Mouse (Mus musculus): Measurements from ENCODE around the gene Prrt1. TPM values are rescaled to one million over a fixed set of nuclear protein-coding genes. Genes with fewer than 3 reads are reported as not detected.

The Prrt1 gene
- polyA plus RNA-seq, 1 experiment from 2014 or later = 0.18 TPM

DNA sequence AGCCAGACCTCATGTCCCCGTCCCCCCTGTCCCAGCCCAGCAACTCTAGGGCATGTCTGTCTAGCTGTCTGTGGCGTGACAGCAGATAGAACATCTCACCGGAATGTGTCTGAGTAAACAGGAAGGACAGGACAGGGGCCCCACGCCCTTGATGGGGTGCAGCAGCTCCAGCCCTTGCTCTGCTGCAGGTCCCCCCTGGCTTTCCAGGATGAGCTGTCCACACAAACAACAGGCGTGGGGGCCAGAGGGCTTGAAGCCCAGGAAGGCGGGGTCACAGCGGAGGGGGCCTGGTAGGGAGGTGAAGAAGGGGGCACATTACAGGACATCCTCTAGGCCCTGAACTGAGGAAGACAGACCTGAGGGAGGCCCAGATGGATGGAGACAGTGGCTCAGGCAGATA is 25.8 kb downstream of the Prrt1 start:
- H3K27ac ChIP-seq (ENCODE audit: low read depth, low read length) = no peak overlapping the region
- H3K9ac ChIP-seq (ENCODE audit: low read depth, low read length) = no peak overlapping the region

GRCm38 (mm10) chr17:34655581-34655991 is 26.3 kb downstream of the Prrt1 start:
- H3K36me3 ChIP-seq (ENCODE audit: control insufficient read depth, insufficient read depth, low read length) = peaks cover 41% of the 10 kb centered on the region

More for the DNA sequence above, 25.8 kb downstream of the Prrt1 start:
- H3K27me3 ChIP-seq (ENCODE audit: control insufficient read depth, insufficient read depth, low read length) = peaks cover 16% of the 10 kb centered on the region
- H3K9me3 ChIP-seq (ENCODE audit: control insufficient read depth, low read length) = no peaks in the 10 kb centered on the region
- H3K4me3 ChIP-seq (ENCODE audit: low read length) = no peak overlapping the region
- peaks cover 45% of the 10 kb centered on the region for H3K36me3 ChIP-seq (ENCODE audit: control insufficient read depth, insufficient read depth, low read length)
- no peak overlapping the region for H3K4me2 ChIP-seq (replicated peaks; ENCODE audit: low read depth, low read length)
- 65% methylated on average over 7 of the region's 7 CpGs for WGBS
- 0 out of 2 replicates have a peak, but pooled peaks cover 10% of the 10 kb centered on the region for H3K4me1 ChIP-seq (ENCODE audit: control insufficient read depth, insufficient read depth, low read length)
- 0 out of 2 replicates have a peak, but pooled peaks have one; percentile 2 for ATAC-seq (ENCODE audit: low FRiP score, low TSS enrichment)

GRCm38 (mm10) chr17:34656666-34657065 is 27.3 kb downstream of the Prrt1 start:
- Histone ChIP-seq H3K9me3 (ENCODE audit: control insufficient read depth, low read length) (no peaks in the 10 kb centered on the region), H3K9ac (ENCODE audit: low read depth, low read length) (no peak overlapping the region), H3K27me3 (ENCODE audit: control insufficient read depth, insufficient read depth, low read length) (peaks cover 26% of the 10 kb centered on the region), H3K36me3 (ENCODE audit: control insufficient read depth, insufficient read depth, low read length) (peaks cover 31% of the 10 kb centered on the region), H3K4me1 (ENCODE audit: control insufficient read depth, insufficient read depth, low read length) (0 out of 2 replicates have a peak, but pooled peaks cover 10% of the 10 kb centered on the region), H3K4me3 (ENCODE audit: low read length) (no peak overlapping the region), H3K4me2 (replicated peaks; ENCODE audit: low read depth, low read length) (no peak overlapping the region), H3K27ac (ENCODE audit: low read depth, low read length) (no peak overlapping the region)
- ATAC-seq (ENCODE audit: low FRiP score, low TSS enrichment) = no peak
- 63% methylated on average over 8 of the region's 8 CpGs for WGBS

More at GRCm38 (mm10) chr17:34655581-34655991, 26.3 kb downstream of the Prrt1 start:
- no peak overlapping the region for H3K4me2 ChIP-seq (replicated peaks; ENCODE audit: low read depth, low read length)
- WGBS = 27% methylated on average over 4 of the region's 4 CpGs
- H3K27ac ChIP-seq (ENCODE audit: low read depth, low read length) = peak overlapping the region; percentile 17; the same call in 1 of the 2 replicates
- peaks cover 20% of the 10 kb centered on the region for H3K27me3 ChIP-seq (ENCODE audit: control insufficient read depth, insufficient read depth, low read length)
- 0 out of 2 replicates have a peak, but pooled peaks cover 10% of the 10 kb centered on the region for H3K4me1 ChIP-seq (ENCODE audit: control insufficient read depth, insufficient read depth, low read length)
- ATAC-seq (ENCODE audit: low FRiP score, low TSS enrichment) = peak; percentile 70
- H3K4me3 ChIP-seq (ENCODE audit: low read length) = no peak overlapping the region
- no peak overlapping the region for H3K9ac ChIP-seq (ENCODE audit: low read depth, low read length)
- H3K9me3 ChIP-seq (ENCODE audit: control insufficient read depth, low read length) = no peaks in the 10 kb centered on the region

DNA sequence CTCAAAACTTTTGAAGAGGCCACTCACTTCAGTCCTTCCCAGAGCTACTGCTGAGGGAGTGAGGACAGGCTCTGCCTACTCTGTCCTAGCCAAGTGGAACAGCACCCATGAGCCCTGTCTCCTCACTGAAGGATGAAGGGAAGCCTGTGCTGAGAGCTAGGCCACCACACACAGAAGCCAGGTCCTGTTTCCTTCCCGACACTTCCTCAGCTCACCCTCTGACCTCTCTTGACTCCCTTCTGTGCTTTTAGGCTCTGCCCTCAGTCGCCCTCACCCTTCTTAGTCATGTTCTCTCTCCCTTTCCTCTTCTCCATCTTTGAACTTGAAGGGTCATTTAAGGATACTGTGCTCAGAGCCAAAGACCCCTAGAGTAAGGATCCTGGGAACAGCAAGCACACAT is 27.9 kb downstream of the Prrt1 start:
- H3K9ac ChIP-seq (ENCODE audit: low read depth, low read length) = no peak overlapping the region
- H3K36me3 ChIP-seq (ENCODE audit: control insufficient read depth, insufficient read depth, low read length) = peaks cover 25% of the 10 kb centered on the region
- no peak for ATAC-seq (ENCODE audit: low FRiP score, low TSS enrichment)
- peaks cover 26% of the 10 kb centered on the region for H3K27me3 ChIP-seq (ENCODE audit: control insufficient read depth, insufficient read depth, low read length)
- no peak overlapping the region for H3K4me3 ChIP-seq (ENCODE audit: low read length)
- H3K9me3 ChIP-seq (ENCODE audit: control insufficient read depth, low read length) = no peaks in the 10 kb centered on the region
- 27% methylated on average over 2 of the region's 2 CpGs for WGBS
- 0 out of 2 replicates have a peak, but pooled peaks cover 10% of the 10 kb centered on the region for H3K4me1 ChIP-seq (ENCODE audit: control insufficient read depth, insufficient read depth, low read length)
- no peak overlapping the region for H3K4me2 ChIP-seq (replicated peaks; ENCODE audit: low read depth, low read length)
- no peak overlapping the region for H3K27ac ChIP-seq (ENCODE audit: low read depth, low read length)

DNA sequence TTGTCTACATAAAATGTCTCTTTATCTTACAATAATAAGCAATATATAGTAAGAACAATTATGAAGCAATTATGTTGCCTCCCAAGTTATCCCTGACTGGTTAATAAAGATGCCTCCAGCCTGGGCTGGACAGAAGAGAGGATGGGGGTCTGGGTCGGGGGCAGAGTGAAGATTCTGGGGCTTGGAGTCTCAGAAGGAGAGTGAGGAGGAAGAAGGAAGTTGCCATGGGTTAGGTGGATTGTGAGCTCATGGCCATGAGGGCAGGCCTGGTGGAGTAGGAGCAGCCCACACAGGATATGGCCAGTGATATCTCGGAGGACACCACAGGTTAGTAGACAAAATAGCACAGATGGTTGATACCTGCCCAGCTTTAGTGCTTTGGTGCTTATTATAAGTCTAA is 28.8 kb downstream of the Prrt1 start:
- Histone ChIP-seq H3K4me3 (ENCODE audit: low read length) (no peak overlapping the region), H3K4me2 (replicated peaks; ENCODE audit: low read depth, low read length) (no peak overlapping the region), H3K9ac (ENCODE audit: low read depth, low read length) (no peak overlapping the region), H3K36me3 (ENCODE audit: control insufficient read depth, insufficient read depth, low read length) (peaks cover 17% of the 10 kb centered on the region; the same call in 1 of the 2 replicates), H3K27me3 (ENCODE audit: control insufficient read depth, insufficient read depth, low read length) (peaks cover 26% of the 10 kb centered on the region), H3K27ac (ENCODE audit: low read depth, low read length) (no peak overlapping the region), H3K9me3 (ENCODE audit: control insufficient read depth, low read length) (no peaks in the 10 kb centered on the region), H3K4me1 (ENCODE audit: control insufficient read depth, insufficient read depth, low read length) (0 out of 2 replicates have a peak, but pooled peaks cover 10% of the 10 kb centered on the region)
- WGBS = 77% methylated on average over 2 of the region's 2 CpGs
- ATAC-seq (ENCODE audit: low FRiP score, low TSS enrichment) = no peak

GRCm38 (mm10) chr17:34658591-34658990 is 29.3 kb downstream of the Prrt1 start:
- Histone ChIP-seq H3K27me3 (ENCODE audit: control insufficient read depth, insufficient read depth, low read length) (peaks cover 26% of the 10 kb centered on the region), H3K4me3 (ENCODE audit: low read length) (no peak overlapping the region), H3K4me1 (ENCODE audit: control insufficient read depth, insufficient read depth, low read length) (0 out of 2 replicates have a peak, but pooled peaks cover 10% of the 10 kb centered on the region), H3K27ac (ENCODE audit: low read depth, low read length) (no peak overlapping the region), H3K4me2 (replicated peaks; ENCODE audit: low read depth, low read length) (no peak overlapping the region), H3K9ac (ENCODE audit: low read depth, low read length) (no peak overlapping the region), H3K36me3 (ENCODE audit: control insufficient read depth, insufficient read depth, low read length) (peaks cover 13% of the 10 kb centered on the region; the same call in 1 of the 2 replicates), H3K9me3 (ENCODE audit: control insufficient read depth, low read length) (no peaks in the 10 kb centered on the region)
- ATAC-seq (ENCODE audit: low FRiP score, low TSS enrichment) = no peak
- WGBS = 83% methylated on average over 3 of the region's 3 CpGs

DNA sequence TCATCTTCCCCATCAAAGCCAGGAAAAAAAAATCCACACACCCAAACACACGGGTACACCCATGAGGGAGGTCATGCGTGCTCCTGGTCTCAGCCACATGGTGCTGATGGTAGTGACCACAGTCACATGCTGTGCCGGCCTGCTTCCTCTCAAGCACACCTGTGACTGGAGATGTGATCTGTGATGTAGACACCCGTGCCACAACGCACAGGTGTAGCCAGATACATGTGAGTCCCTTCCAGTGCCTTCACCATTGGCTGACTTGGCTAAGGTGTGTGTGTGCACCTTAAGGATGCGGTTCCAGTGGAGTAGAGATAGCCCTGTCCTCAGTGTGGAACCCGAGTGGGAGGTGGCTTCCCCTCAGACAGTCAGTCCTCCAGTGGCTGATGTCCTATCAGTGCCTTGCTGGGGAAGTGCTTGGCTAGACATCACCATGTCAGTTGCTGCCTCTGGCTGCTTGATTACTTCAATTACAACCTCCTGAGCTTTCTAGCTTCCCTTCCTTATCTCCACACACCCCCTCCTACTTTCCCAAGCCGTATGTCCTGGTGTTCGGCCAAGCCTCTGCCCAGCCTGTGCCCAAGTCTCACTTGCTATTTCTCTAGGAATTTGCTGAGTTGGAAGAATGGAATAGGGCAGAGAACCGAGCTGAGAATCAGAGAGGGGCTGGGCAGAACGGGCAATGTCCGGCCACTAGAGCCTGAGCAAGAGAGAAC is 30.0 kb downstream of the Prrt1 start:
- Histone ChIP-seq H3K4me2 (replicated peaks; ENCODE audit: low read depth, low read length) (no peak overlapping the region), H3K9ac (ENCODE audit: low read depth, low read length) (no peak overlapping the region), H3K4me3 (ENCODE audit: low read length) (no peak overlapping the region), H3K27me3 (ENCODE audit: control insufficient read depth, insufficient read depth, low read length) (peaks cover 26% of the 10 kb centered on the region), H3K36me3 (ENCODE audit: control insufficient read depth, insufficient read depth, low read length) (peaks cover 5% of the 10 kb centered on the region; the same call in 1 of the 2 replicates), H3K4me1 (ENCODE audit: control insufficient read depth, insufficient read depth, low read length) (0 out of 2 replicates have a peak, but pooled peaks cover 10% of the 10 kb centered on the region), H3K27ac (ENCODE audit: low read depth, low read length) (no peak overlapping the region), H3K9me3 (ENCODE audit: control insufficient read depth, low read length) (no peaks in the 10 kb centered on the region)
- no peak for ATAC-seq (ENCODE audit: low FRiP score, low TSS enrichment)
- WGBS = 62% methylated on average over 12 of the region's 12 CpGs

DNA sequence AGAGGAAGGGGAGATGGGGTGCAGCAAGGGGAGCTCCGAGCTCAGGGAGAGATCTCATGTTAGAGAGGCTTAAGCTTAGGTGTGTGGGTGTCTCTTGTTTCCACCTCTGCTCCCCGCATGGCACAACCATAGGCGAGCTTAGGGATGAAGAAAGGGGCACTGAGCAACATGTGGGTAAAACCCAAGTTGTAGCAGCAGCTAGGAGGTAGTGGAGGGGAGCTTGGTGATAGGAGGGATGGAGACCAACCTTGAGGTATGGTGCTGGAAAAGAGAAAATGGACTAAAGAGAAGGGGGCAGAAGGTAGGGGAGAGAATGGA is 30.5 kb downstream of the Prrt1 start:
- Histone ChIP-seq H3K27me3 (ENCODE audit: control insufficient read depth, insufficient read depth, low read length) (peaks cover 26% of the 10 kb centered on the region), H3K4me3 (ENCODE audit: low read length) (no peak overlapping the region), H3K27ac (ENCODE audit: low read depth, low read length) (no peak overlapping the region), H3K36me3 (ENCODE audit: control insufficient read depth, insufficient read depth, low read length) (0 out of 2 replicates have a peak, but pooled peaks cover under 1% of the 10 kb centered on the region), H3K4me2 (replicated peaks; ENCODE audit: low read depth, low read length) (no peak overlapping the region), H3K4me1 (ENCODE audit: control insufficient read depth, insufficient read depth, low read length) (0 out of 2 replicates have a peak, but pooled peaks cover 10% of the 10 kb centered on the region), H3K9ac (ENCODE audit: low read depth, low read length) (no peak overlapping the region), H3K9me3 (ENCODE audit: control insufficient read depth, low read length) (no peaks in the 10 kb centered on the region)
- WGBS = 57% methylated on average over 3 of the region's 3 CpGs
- no peak for ATAC-seq (ENCODE audit: low FRiP score, low TSS enrichment)

- Histone ChIP-seq H3K27ac (ENCODE audit: low read depth, low read length) (no peak overlapping the region), H3K36me3 (ENCODE audit: control insufficient read depth, insufficient read depth, low read length) (no peaks in the 10 kb centered on the region), H3K9me3 (ENCODE audit: control insufficient read depth, low read length) (no peaks in the 10 kb centered on the region), H3K4me3 (ENCODE audit: low read length) (no peak overlapping the region), H3K9ac (ENCODE audit: low read depth, low read length) (no peak overlapping the region), H3K27me3 (ENCODE audit: control insufficient read depth, insufficient read depth, low read length) (peaks cover 26% of the 10 kb centered on the region), H3K4me1 (ENCODE audit: control insufficient read depth, insufficient read depth, low read length) (0 out of 2 replicates have a peak, but pooled peaks cover 10% of the 10 kb centered on the region), H3K4me2 (replicated peaks; ENCODE audit: low read depth, low read length) (no peak overlapping the region)
- ATAC-seq (ENCODE audit: low FRiP score, low TSS enrichment) = no peak; the same call in 1 of the 2 replicates
- 30% methylated on average over 10 of the region's 11 CpGs for whole genome bisulfite sequencing
Measured at GRCm38 (mm10) chr17:34660259-34660820, 31.0 kb downstream of the Prrt1 start.
